Mouse (Mus musculus): ENCODE measurements around the gene Sh3pxd2a. TPM values are rescaled to one million over a fixed set of nuclear protein-coding genes. Genes with fewer than 3 reads are reported as not detected.

The Sh3pxd2a gene
- polyA plus RNA-seq, 1 experiment = 47.6 TPM

DNA sequence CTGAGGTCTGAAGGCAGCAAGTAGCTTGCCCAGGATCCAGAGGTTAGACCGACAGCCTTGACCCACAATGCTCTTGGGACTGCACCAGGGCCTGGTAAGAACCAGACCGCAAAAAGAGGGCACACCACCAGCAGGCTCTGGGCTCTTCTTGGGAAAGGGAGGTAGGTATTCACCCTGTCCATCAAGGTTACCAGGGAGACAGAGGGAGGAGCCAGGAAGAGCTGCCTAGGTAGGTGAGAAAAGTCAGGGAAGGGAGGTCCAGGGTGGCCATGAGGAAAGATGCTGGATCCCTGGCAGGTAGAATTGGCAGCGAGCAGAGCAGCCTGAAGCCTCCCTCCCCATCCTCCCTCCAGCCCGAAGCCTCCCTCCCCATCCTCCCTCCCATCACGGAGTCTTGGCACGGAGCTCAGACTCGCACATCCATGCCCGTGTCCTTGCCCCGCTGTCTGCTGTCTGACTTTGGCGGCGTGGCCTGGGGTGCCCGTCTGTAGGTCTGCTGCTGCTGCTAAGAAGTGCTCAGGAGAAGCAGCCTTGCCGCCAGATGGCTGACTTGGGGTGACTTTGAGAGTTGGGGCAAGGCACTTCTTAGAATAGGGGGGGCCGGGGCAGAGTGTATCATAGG is 115.7 kb downstream of the Sh3pxd2a start:
- no peak overlapping the region for H3K27ac ChIP-seq (ENCODE audit: insufficient read depth, low read length)

GRCm38 (mm10) chr19:47347021-47347643 is 117.1 kb downstream of the Sh3pxd2a start:
- no peak overlapping the region for H3K4me3 ChIP-seq (ENCODE audit: low read depth, low read length)
- H3K27me3 ChIP-seq (ENCODE audit: control insufficient read depth, insufficient read depth, low read length, poor library complexity, severe bottlenecking) = no peaks in the 10 kb centered on the region
- H3K27ac ChIP-seq (ENCODE audit: insufficient read depth, low read length) = no peak overlapping the region
- H3K9me3 ChIP-seq (replicated peaks; ENCODE audit: control insufficient read depth, insufficient read depth, low read length, poor library complexity, severe bottlenecking) = no peaks in the 10 kb centered on the region
- H3K36me3 ChIP-seq (ENCODE audit: control insufficient read depth, insufficient read depth, low read length, poor library complexity, severe bottlenecking) = no peaks in the 10 kb centered on the region
- TF ChIP-seq CTCF (IDR thresholded peaks at IDR 0.05; ENCODE audit: low read depth, low read length) (no peak), EP300 (IDR thresholded peaks at IDR 0.05; ENCODE audit: insufficient read depth, low read depth, low read length) (no peak), POLR2A (IDR thresholded peaks at IDR 0.05; ENCODE audit: insufficient read depth, low read length) (no peak)
- H3K4me1 ChIP-seq (ENCODE audit: control insufficient read depth, insufficient read depth, low read length) = peaks cover 2% of the 10 kb centered on the region
- no peak overlapping the region for H3K9ac ChIP-seq (ENCODE audit: low read depth, poor library complexity, severe bottlenecking)

More for the DNA sequence above, 115.7 kb downstream of the Sh3pxd2a start:
- no peak overlapping the region for H3K4me3 ChIP-seq (ENCODE audit: low read depth, low read length)
- TF ChIP-seq CTCF (IDR thresholded peaks at IDR 0.05; ENCODE audit: low read depth, low read length) (no peak), POLR2A (IDR thresholded peaks at IDR 0.05; ENCODE audit: insufficient read depth, low read length) (no peak), EP300 (IDR thresholded peaks at IDR 0.05; ENCODE audit: insufficient read depth, low read depth, low read length) (no peak)
- peaks cover 2% of the 10 kb centered on the region for H3K4me1 ChIP-seq (ENCODE audit: control insufficient read depth, insufficient read depth, low read length)
- no peak overlapping the region for H3K9ac ChIP-seq (ENCODE audit: low read depth, poor library complexity, severe bottlenecking)
- no peaks in the 10 kb centered on the region for H3K36me3 ChIP-seq (ENCODE audit: control insufficient read depth, insufficient read depth, low read length, poor library complexity, severe bottlenecking)
- H3K27me3 ChIP-seq (ENCODE audit: control insufficient read depth, insufficient read depth, low read length, poor library complexity, severe bottlenecking) = no peaks in the 10 kb centered on the region
- no peaks in the 10 kb centered on the region for H3K9me3 ChIP-seq (replicated peaks; ENCODE audit: control insufficient read depth, insufficient read depth, low read length, poor library complexity, severe bottlenecking)

DNA sequence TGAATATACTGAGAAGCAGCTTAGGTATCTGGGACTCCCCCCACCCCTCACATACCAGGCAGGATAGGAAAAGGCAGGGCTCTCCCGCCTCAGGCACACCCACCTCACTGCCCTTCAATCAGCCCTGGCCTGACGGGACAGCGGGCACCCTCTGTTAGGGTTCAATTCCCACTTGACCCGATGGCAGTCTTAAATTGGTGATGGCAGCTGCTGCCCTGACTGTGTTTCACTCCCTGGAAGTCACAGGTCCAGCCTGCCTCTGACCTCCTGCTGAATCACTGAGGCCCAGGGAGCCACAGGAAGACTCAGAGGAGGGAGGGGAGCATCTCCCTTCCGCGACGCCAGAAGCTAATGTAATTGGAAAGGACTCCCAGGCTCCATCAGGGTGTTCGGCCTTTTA is 117.6 kb downstream of the Sh3pxd2a start:
- Histone ChIP-seq H3K27me3 (ENCODE audit: control insufficient read depth, insufficient read depth, low read length, poor library complexity, severe bottlenecking) (no peaks in the 10 kb centered on the region), H3K4me1 (ENCODE audit: control insufficient read depth, insufficient read depth, low read length) (peaks cover 2% of the 10 kb centered on the region), H3K27ac (ENCODE audit: insufficient read depth, low read length) (no peak overlapping the region), H3K4me3 (ENCODE audit: low read depth, low read length) (no peak overlapping the region), H3K9ac (ENCODE audit: low read depth, poor library complexity, severe bottlenecking) (no peak overlapping the region), H3K9me3 (replicated peaks; ENCODE audit: control insufficient read depth, insufficient read depth, low read length, poor library complexity, severe bottlenecking) (no peaks in the 10 kb centered on the region), H3K36me3 (ENCODE audit: control insufficient read depth, insufficient read depth, low read length, poor library complexity, severe bottlenecking) (no peaks in the 10 kb centered on the region)
- TF ChIP-seq CTCF (IDR thresholded peaks at IDR 0.05; ENCODE audit: low read depth, low read length) = no peak
- TF ChIP-seq POLR2A (IDR thresholded peaks at IDR 0.05; ENCODE audit: insufficient read depth, low read length) = no peak
- TF ChIP-seq EP300 (IDR thresholded peaks at IDR 0.05; ENCODE audit: insufficient read depth, low read depth, low read length) = no peak

DNA sequence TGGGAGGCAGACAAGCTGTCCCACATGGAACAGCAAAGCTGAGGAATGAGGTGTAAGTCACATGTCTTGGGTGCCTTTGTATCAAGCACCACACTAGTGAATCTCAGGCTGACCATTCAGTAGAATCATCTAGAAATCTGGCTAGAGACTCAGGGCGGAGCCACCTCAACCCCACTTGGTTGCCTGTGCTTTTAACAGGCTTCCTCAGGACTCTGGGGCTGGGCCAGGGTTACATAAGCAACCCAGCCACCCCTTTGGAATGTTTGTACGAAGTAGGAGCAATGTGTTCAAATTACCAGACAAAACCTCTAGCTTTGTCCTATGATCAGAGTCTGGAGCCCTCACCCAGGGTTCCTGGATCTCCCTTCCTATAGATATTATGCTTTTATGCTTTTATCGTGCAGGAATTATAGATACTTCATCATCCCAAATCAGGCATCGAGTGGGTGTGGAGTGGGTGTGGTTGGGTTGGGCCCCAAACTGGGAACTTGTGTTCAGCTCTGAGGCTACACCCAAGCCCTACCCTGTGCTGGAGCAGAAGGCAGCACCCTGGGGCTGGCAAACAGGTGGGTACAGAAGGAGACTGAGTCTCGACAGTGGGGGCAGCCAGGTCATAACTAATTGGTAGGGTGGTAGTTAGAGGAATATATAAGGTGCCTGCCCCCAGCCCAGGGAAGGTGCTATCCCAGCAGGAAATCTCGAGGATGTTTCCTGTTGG is 118.2 kb downstream of the Sh3pxd2a start:
- Histone ChIP-seq H3K9ac (ENCODE audit: low read depth, poor library complexity, severe bottlenecking) (no peak overlapping the region), H3K27me3 (ENCODE audit: control insufficient read depth, insufficient read depth, low read length, poor library complexity, severe bottlenecking) (no peaks in the 10 kb centered on the region), H3K4me3 (ENCODE audit: low read depth, low read length) (no peak overlapping the region), H3K27ac (ENCODE audit: insufficient read depth, low read length) (no peak overlapping the region), H3K4me1 (ENCODE audit: control insufficient read depth, insufficient read depth, low read length) (peaks cover 2% of the 10 kb centered on the region), H3K9me3 (replicated peaks; ENCODE audit: control insufficient read depth, insufficient read depth, low read length, poor library complexity, severe bottlenecking) (no peaks in the 10 kb centered on the region), H3K36me3 (ENCODE audit: control insufficient read depth, insufficient read depth, low read length, poor library complexity, severe bottlenecking) (no peaks in the 10 kb centered on the region)
- no peak for TF ChIP-seq EP300 (IDR thresholded peaks at IDR 0.05; ENCODE audit: insufficient read depth, low read depth, low read length)
- no peak for TF ChIP-seq POLR2A (IDR thresholded peaks at IDR 0.05; ENCODE audit: insufficient read depth, low read length)
- TF ChIP-seq CTCF (IDR thresholded peaks at IDR 0.05; ENCODE audit: low read depth, low read length) = no peak

DNA sequence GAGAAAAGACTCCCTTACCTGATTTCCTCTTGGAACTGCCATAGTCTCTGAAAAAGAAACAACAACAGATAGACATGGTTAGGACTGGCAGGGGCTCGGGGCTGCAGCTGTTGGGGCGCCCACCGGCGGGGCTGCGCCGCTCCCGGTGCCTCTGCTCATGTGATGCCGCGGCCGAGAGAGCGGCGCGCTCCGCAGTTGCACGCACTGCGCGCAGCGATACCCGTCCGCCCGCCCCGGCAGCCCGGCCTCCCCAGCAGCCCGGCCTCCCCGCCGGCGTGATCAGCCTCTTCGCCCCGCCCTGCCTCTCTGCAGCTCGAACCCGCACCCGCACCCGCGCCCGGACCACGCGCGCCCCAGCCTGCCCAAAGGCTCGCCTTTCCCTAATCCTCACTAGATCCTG is 120.8 kb downstream of the Sh3pxd2a start:
- Histone ChIP-seq H3K9ac (ENCODE audit: low read depth, poor library complexity, severe bottlenecking) (peak overlapping the region; percentile 63), H3K4me1 (ENCODE audit: control insufficient read depth, insufficient read depth, low read length) (peaks cover 2% of the 10 kb centered on the region), H3K9me3 (replicated peaks; ENCODE audit: control insufficient read depth, insufficient read depth, low read length, poor library complexity, severe bottlenecking) (no peaks in the 10 kb centered on the region), H3K27me3 (ENCODE audit: control insufficient read depth, insufficient read depth, low read length, poor library complexity, severe bottlenecking) (no peaks in the 10 kb centered on the region), H3K4me3 (ENCODE audit: low read depth, low read length) (peak overlapping the region; percentile 68), H3K27ac (ENCODE audit: insufficient read depth, low read length) (no peak overlapping the region), H3K36me3 (ENCODE audit: control insufficient read depth, insufficient read depth, low read length, poor library complexity, severe bottlenecking) (no peaks in the 10 kb centered on the region)
- TF ChIP-seq POLR2A (IDR thresholded peaks at IDR 0.05; ENCODE audit: insufficient read depth, low read length) = no peak
- no peak for TF ChIP-seq CTCF (IDR thresholded peaks at IDR 0.05; ENCODE audit: low read depth, low read length)
- TF ChIP-seq EP300 (IDR thresholded peaks at IDR 0.05; ENCODE audit: insufficient read depth, low read depth, low read length) = no peak

- Histone ChIP-seq H3K9ac (ENCODE audit: low read depth, poor library complexity, severe bottlenecking) (no peak overlapping the region), H3K4me3 (ENCODE audit: low read depth, low read length) (peak overlapping the region; percentile 25; the same call in 1 of the 2 replicates), H3K27ac (ENCODE audit: insufficient read depth, low read length) (no peak overlapping the region), H3K27me3 (ENCODE audit: control insufficient read depth, insufficient read depth, low read length, poor library complexity, severe bottlenecking) (no peaks in the 10 kb centered on the region), H3K36me3 (ENCODE audit: control insufficient read depth, insufficient read depth, low read length, poor library complexity, severe bottlenecking) (no peaks in the 10 kb centered on the region), H3K9me3 (replicated peaks; ENCODE audit: control insufficient read depth, insufficient read depth, low read length, poor library complexity, severe bottlenecking) (no peaks in the 10 kb centered on the region), H3K4me1 (ENCODE audit: control insufficient read depth, insufficient read depth, low read length) (no peaks in the 10 kb centered on the region)
- TF ChIP-seq EP300 (IDR thresholded peaks at IDR 0.05; ENCODE audit: insufficient read depth, low read depth, low read length) (no peak), CTCF (IDR thresholded peaks at IDR 0.05; ENCODE audit: low read depth, low read length) (peak; percentile 82), POLR2A (IDR thresholded peaks at IDR 0.05; ENCODE audit: insufficient read depth, low read length) (no peak)
Measured at GRCm38 (mm10) chr19:47339165-47339564, 125.0 kb downstream of the Sh3pxd2a start.
